Mouse (Mus musculus): Measurements from ENCODE around the gene Ttc38. TPM values are rescaled to one million over a fixed set of nuclear protein-coding genes. Genes with fewer than 3 reads are reported as not detected.
A peak's percentile ranks its signal among the peaks of the same experiment; 100 is the strongest.

The Ttc38 gene
- polyA plus RNA-seq (2016; fragmentation: Nextera tagmentation; extraction: Ambion mirVana), result 2.2 and 2.3 TPM in 2 replicates

DNA sequence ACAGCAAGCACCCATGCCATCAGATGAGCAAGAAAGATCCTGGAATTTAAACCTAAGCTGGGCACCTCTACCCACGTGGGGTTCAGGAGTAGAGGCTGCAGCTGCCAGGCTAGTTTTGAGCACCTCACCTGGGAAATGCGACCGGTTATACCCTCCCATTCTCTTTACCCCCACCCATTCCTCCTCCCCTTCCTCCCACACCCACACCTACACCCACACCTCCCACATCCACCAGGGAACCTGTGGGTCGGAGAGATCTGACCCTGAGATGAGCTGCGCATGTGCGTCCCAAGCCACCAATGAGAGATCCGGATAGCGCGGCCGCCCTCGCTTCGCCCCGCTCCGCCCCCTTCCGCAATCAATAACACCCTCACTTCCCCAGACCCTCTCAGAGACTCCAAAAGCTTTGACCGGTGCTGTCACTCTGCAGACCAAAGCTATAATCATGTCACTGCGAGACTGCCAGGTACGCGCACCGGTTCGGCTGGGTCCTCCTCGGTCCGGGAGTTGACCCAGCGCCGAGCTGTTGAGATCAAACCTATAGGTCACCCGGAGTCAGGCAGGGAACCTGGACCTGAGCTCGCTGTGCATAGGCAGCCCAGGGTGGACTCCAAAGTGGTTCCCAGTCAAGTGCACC is at the start of gene Ttc38:
Gene Ttc38, plus strand, starts transcription at position 353 of the 637 bp plus-strand sequence.
- Histone ChIP-seq H3K4me3 (peak within 1 kb of the TSS; percentile 64), H3K36me3 (no peaks in the 10 kb centered on the region), H3K4me1 (peaks cover 14% of the 10 kb centered on the region), H3K9me3 (replicated peaks) (0 out of 2 replicates have a peak, but pooled peaks cover 4% of the 10 kb centered on the region), H3K27ac (replicated peaks) (peak within 1 kb of the TSS; percentile 78), H3K27me3 (ENCODE audit: low read depth, poor library complexity, severe bottlenecking) (no peaks in the 10 kb centered on the region)
- DNase-seq (ENCODE audit: low spot score), result peak; percentile 78
- 2% methylated on average over 27 of the region's 27 CpGs for WGBS

DNA sequence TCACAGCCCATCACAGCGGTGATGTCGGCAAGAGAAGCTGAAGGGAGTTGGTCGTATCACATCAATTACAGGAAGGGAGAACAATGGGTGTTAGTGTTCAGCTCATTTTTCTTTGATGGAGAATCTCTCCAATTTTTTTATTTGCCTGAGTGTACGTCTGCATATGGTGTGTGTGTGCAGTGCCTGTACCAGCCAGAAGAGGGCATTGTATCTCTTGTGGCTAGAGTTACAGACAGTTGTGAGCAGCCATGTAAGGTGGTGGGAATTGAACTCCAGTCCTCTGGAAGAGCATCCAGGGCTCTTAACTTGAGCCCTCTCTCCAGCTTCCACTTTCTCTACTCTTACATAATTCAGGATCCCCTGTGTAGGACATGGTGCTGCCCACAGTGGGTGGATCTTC is 49.0 kb upstream of the Ttc38 start:
- DNase-seq (ENCODE audit: low spot score), result no peak
- Histone ChIP-seq H3K27me3 (ENCODE audit: low read depth, poor library complexity, severe bottlenecking) (no peaks in the 10 kb centered on the region), H3K4me1 (no peaks in the 10 kb centered on the region), H3K27ac (replicated peaks) (no peak overlapping the region), H3K9me3 (replicated peaks) (0 out of 2 replicates have a peak, but pooled peaks cover 2% of the 10 kb centered on the region), H3K4me3 (no peak overlapping the region), H3K36me3 (no peaks in the 10 kb centered on the region)
- 91% methylated on average over 4 of the region's 4 CpGs for WGBS

DNA sequence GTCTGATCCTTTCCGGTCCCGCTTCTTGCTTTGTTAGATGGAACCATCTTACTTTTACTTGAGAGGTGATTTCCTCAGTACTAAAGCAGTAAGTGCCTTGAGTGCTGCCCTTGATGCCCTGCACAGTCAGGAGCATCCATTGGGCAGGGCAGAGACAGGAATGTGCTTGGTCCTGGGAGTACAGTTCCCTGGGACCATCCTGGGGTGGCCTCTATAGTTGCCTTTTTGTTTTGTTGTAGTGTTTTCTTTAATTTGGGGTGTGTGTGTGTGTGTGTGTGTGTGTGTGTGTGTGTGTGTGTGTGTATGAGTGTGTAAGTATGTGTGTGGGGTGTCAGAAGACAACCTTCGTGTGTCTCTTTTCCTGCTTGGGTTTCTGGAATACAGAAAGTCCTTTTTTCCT is 47.8 kb upstream of the Ttc38 start:
- Histone ChIP-seq H3K4me3 (no peak overlapping the region), H3K27me3 (ENCODE audit: low read depth, poor library complexity, severe bottlenecking) (no peaks in the 10 kb centered on the region), H3K9me3 (replicated peaks) (0 out of 2 replicates have a peak, but pooled peaks cover 2% of the 10 kb centered on the region), H3K27ac (replicated peaks) (no peak overlapping the region), H3K36me3 (no peaks in the 10 kb centered on the region), H3K4me1 (no peaks in the 10 kb centered on the region)
- DNase-seq (ENCODE audit: low spot score), result no peak
- 86% methylated on average over 3 of the region's 3 CpGs for WGBS

DNA sequence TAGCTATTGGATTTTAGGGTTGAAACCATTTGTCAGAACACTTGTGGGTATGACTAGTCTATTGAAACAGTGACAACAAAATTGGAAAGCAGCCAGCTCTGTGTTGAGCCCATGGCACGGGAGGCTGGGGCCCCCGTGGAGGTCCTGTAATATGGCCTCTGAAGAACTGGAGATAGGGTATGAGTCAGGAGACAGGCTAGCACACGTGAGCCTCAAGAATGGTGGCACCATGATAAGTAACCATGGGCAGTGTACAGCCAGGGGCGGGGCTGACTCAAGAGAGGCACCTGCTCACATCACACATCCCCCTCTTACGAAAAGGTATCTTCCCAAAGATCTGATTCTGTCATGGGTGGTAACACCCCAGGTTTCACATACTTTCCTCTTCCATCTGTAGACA is 45.4 kb upstream of the Ttc38 start:
- no peaks in the 10 kb centered on the region for H3K27me3 ChIP-seq (ENCODE audit: low read depth, poor library complexity, severe bottlenecking)
- no peaks in the 10 kb centered on the region for H3K36me3 ChIP-seq
- no peaks in the 10 kb centered on the region for H3K4me1 ChIP-seq
- 0 out of 2 replicates have a peak, but pooled peaks cover 2% of the 10 kb centered on the region for H3K9me3 ChIP-seq (replicated peaks)
- WGBS, result 83% methylated on average over 5 of the region's 5 CpGs
- no peak overlapping the region for H3K4me3 ChIP-seq
- no peak overlapping the region for H3K27ac ChIP-seq (replicated peaks)
- DNase-seq (ENCODE audit: low spot score), result no peak

DNA sequence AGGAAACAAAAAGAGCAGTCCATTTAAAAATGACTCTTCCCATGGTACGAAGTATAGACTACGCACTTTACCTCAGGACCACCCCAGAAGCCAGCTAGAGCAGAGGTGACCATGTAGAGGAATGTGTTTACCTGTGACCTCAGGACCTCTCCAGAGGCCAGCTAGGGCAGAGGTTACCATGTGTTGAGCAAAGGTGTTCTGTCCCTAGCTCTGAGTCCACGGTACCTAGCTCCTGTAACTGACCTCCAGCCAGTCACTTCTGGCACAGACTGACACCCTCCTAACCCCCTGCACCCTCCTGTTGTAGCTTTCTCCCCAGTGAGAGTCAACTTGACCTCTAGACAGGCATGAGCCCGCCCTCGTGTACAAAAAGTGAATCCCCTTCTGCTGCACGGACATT is 44.6 kb upstream of the Ttc38 start:
- 0 out of 2 replicates have a peak, but pooled peaks cover 2% of the 10 kb centered on the region for H3K9me3 ChIP-seq (replicated peaks)
- no peaks in the 10 kb centered on the region for H3K36me3 ChIP-seq
- no peak overlapping the region for H3K27ac ChIP-seq (replicated peaks)
- 94% methylated on average over 6 of the region's 6 CpGs for WGBS
- no peaks in the 10 kb centered on the region for H3K4me1 ChIP-seq
- no peak for DNase-seq (ENCODE audit: low spot score)
- H3K27me3 ChIP-seq (ENCODE audit: low read depth, poor library complexity, severe bottlenecking), result no peaks in the 10 kb centered on the region
- no peak overlapping the region for H3K4me3 ChIP-seq

DNA sequence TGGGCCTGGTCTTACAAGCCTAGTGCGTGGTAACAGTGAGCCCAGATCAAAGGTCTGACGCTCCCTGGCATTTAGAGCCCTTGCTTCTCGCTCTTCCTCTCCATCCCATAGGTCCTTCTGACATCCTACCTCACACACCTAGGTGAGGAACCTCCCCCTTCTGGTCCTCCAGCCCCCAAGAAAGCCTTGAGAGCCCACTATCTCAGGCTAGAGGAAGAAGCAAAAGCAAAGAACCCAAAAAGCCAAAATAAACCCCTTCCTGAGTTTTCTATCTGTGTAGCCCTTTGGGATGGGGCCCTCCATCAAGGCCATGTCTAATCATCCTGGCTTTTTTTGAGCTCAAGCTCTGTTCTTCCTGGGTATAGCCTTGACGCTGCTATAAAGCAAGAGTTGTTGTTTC is 44.1 kb upstream of the Ttc38 start:
- Histone ChIP-seq H3K4me1 (no peaks in the 10 kb centered on the region), H3K4me3 (no peak overlapping the region), H3K27me3 (ENCODE audit: low read depth, poor library complexity, severe bottlenecking) (no peaks in the 10 kb centered on the region), H3K9me3 (replicated peaks) (0 out of 2 replicates have a peak, but pooled peaks cover 2% of the 10 kb centered on the region), H3K36me3 (no peaks in the 10 kb centered on the region), H3K27ac (replicated peaks) (no peak overlapping the region)
- no peak for DNase-seq (ENCODE audit: low spot score)
- WGBS, result 93% methylated on average over 4 of the region's 4 CpGs

DNA sequence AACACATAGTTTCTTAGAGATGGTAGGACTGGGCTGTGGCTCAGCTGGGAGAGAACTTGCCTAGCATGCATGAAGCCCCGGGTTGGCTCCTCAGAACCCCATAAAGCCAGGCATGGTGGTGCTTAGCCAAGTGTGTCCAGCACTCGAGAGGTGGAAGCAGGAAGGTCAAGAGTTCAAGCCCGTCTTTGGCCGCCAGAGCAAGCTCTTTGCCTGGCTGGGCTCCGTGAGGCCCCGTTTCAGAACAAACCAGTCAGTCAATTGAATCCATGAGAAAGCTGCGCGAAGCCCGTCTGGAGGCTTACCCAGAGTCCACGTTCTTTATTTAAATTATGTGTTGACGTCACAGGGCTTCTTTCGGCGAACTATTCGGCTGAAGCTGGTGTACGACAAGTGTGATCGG is 43.5 kb upstream of the Ttc38 start:
- Histone ChIP-seq H3K4me3 (no peak overlapping the region), H3K36me3 (no peaks in the 10 kb centered on the region), H3K9me3 (replicated peaks) (no peaks in the 10 kb centered on the region), H3K27me3 (ENCODE audit: low read depth, poor library complexity, severe bottlenecking) (no peaks in the 10 kb centered on the region), H3K27ac (replicated peaks) (no peak overlapping the region), H3K4me1 (no peaks in the 10 kb centered on the region)
- DNase-seq (ENCODE audit: low spot score), result no peak
- WGBS, result 76% methylated on average over 16 of the region's 16 CpGs

DNA sequence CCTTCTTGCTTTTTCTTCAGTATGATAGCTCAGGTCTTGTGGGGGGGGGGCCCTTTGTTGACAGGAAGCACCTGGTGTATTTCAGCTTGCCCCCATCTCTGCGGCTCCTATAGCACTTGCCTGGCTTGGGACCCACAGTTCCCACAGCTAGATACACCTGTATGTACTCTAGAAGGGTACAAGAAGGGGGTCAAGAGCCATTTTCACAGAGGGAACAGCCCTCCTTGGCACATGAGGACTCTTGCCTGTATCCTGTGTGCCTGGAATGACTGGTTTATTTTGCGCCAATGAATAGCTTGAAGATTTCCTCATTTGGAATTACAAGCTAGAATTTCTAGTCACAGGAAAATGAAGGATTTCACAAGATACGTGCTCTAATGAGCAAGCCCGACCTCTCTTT is 40.7 kb upstream of the Ttc38 start:
- no peaks in the 10 kb centered on the region for H3K9me3 ChIP-seq (replicated peaks)
- H3K4me1 ChIP-seq, result no peaks in the 10 kb centered on the region
- no peak overlapping the region for H3K27ac ChIP-seq (replicated peaks)
- DNase-seq (ENCODE audit: low spot score), result no peak
- no peaks in the 10 kb centered on the region for H3K36me3 ChIP-seq
- 87% methylated on average over 4 of the region's 4 CpGs for WGBS
- H3K27me3 ChIP-seq (ENCODE audit: low read depth, poor library complexity, severe bottlenecking), result no peaks in the 10 kb centered on the region
- no peak overlapping the region for H3K4me3 ChIP-seq

DNA sequence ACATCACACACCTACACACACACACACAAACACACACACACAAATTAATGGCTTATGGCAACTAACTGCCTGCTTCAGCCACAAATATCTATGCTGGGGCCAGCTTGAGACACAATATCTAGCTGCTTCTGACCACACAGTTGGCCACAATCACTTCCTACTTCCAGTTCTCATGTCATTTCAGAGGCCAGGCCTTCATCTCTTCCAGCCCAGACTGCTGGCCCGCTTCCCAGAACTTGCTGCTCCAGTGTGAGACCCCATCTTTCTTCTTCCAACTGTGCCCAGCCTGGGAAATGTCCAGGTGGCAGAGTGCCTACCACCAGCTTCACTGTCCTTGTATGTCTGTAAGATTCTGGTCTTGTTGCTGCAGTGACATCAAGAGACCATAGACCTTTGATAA is 39.3 kb upstream of the Ttc38 start:
- Histone ChIP-seq H3K36me3 (no peaks in the 10 kb centered on the region), H3K9me3 (replicated peaks) (no peaks in the 10 kb centered on the region), H3K27ac (replicated peaks) (no peak overlapping the region), H3K4me1 (no peaks in the 10 kb centered on the region), H3K27me3 (ENCODE audit: low read depth, poor library complexity, severe bottlenecking) (no peaks in the 10 kb centered on the region), H3K4me3 (no peak overlapping the region)
- WGBS, result 89% methylated on average over 1 of the region's 1 CpGs
- DNase-seq (ENCODE audit: low spot score), result no peak

DNA sequence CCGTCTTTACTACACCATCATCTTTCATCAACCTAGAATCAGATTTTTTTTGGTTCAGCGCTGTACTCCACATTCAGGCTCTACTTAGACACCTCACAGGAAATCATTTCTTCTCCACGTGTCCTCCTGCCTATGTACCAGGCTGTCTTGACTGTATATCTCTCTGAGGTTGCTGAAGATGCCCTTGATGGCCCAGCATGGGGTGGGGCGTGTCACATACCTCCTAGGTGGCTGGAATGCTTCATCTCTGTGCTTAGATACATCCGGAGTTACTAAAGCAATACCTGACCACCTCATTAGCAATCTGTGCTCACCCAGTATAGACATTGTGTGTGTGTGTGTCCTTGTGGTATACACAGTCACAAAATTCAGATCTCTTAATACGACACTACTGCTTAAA is 36.6 kb upstream of the Ttc38 start:
- no peaks in the 10 kb centered on the region for H3K4me1 ChIP-seq
- 84% methylated on average over 6 of the region's 6 CpGs for WGBS
- H3K27me3 ChIP-seq (ENCODE audit: low read depth, poor library complexity, severe bottlenecking), result no peaks in the 10 kb centered on the region
- no peak overlapping the region for H3K4me3 ChIP-seq
- H3K27ac ChIP-seq (replicated peaks), result no peak overlapping the region
- no peak for DNase-seq (ENCODE audit: low spot score)
- H3K36me3 ChIP-seq, result no peaks in the 10 kb centered on the region
- no peaks in the 10 kb centered on the region for H3K9me3 ChIP-seq (replicated peaks)

DNA sequence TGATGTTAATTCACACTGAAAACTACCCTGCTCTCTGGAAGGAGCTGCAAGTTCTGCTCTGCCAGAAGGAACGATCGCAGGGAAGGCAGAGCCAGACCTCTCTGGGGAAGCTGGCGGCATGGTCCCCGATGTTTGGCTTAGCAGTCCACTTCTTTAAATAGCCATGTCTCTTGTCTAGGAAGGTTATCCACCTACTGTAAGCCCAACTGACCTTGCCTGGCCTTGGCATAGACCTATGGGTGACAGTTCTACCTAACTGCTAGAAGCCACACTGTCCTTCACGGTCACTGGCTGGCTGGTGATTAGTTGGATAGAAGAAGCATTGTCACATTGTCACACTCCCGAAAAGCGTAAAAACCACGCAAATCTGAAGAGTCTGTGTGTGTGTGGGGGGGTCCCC is 33.4 kb upstream of the Ttc38 start:
- Histone ChIP-seq H3K9me3 (replicated peaks) (no peaks in the 10 kb centered on the region), H3K4me1 (no peaks in the 10 kb centered on the region), H3K27me3 (ENCODE audit: low read depth, poor library complexity, severe bottlenecking) (no peaks in the 10 kb centered on the region), H3K4me3 (no peak overlapping the region), H3K36me3 (no peaks in the 10 kb centered on the region), H3K27ac (replicated peaks) (no peak overlapping the region)
- no peak for DNase-seq (ENCODE audit: low spot score)
- 91% methylated on average over 8 of the region's 8 CpGs for WGBS

DNA sequence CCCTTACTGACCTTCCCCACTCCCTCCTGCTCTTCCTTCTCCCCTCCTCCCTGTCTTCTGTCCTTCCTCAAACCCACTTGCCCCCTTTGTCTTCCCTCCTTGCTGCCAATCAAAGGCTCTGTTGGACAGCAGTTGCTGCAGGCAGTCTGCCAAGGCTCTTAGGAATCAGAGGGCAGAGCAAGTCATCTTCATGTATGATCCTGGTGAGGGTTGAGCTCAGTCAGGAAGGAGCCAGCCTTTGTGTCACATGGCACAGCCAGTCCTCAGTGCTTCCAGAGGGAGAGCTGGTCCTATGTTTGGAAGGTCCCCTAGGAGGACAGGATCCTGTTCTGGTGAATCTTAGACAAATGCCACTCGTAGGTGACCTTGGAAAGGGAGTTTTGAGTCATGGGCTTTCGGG is 29.2 kb upstream of the Ttc38 start:
- no peaks in the 10 kb centered on the region for H3K36me3 ChIP-seq
- no peaks in the 10 kb centered on the region for H3K27me3 ChIP-seq (ENCODE audit: low read depth, poor library complexity, severe bottlenecking)
- no peak overlapping the region for H3K27ac ChIP-seq (replicated peaks)
- no peak overlapping the region for H3K4me3 ChIP-seq
- H3K4me1 ChIP-seq, result no peaks in the 10 kb centered on the region
- H3K9me3 ChIP-seq (replicated peaks), result no peaks in the 10 kb centered on the region
- 82% methylated on average over 2 of the region's 2 CpGs for WGBS
- DNase-seq (ENCODE audit: low spot score), result no peak

DNA sequence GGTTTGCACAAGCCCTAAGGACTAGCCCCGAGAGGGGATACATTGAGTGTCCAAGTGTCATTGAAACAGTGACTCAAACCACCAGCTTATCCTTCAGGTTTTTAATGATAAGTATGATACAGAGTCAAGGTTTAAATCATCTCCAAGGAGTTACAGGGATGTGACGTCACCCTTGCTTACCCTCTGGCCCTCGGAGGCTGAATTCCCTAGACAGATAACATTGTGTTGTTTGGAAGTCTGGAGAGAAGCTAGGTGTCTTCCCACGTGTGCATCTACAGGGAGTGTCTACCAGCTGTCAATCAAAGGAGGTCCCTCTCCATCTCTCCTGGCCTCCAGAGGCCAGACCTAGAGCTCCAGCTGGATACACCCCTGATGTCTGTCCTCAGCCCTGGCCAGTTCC is 25.2 kb upstream of the Ttc38 start:
- no peaks in the 10 kb centered on the region for H3K9me3 ChIP-seq (replicated peaks)
- H3K4me1 ChIP-seq, result peaks cover 23% of the 10 kb centered on the region
- DNase-seq (ENCODE audit: low spot score), result no peak
- WGBS, result 81% methylated on average over 4 of the region's 4 CpGs
- no peaks in the 10 kb centered on the region for H3K36me3 ChIP-seq
- H3K27ac ChIP-seq (replicated peaks), result no peak overlapping the region
- no peaks in the 10 kb centered on the region for H3K27me3 ChIP-seq (ENCODE audit: low read depth, poor library complexity, severe bottlenecking)
- H3K4me3 ChIP-seq, result no peak overlapping the region

DNA sequence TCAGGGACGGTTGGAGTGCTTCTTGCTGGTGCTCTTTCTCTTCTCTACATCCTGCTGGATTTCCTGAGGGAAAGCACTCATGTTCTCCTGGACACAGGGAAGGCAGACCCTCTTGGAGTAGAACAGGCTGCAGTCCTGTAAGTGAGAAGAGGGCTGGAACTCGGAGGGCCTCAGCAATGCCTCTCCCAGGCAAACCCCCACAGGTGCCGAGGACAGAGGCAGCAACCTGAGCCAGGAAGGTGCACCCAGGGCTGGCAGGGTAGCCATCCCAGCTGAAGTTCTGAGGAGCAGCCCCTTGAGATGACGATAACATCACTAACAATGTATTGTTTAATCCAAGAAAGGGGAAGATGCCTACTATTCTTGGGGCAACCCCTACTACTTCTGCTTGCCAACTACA is 24.7 kb upstream of the Ttc38 start:
- 79% methylated on average over 4 of the region's 4 CpGs for WGBS
- Histone ChIP-seq H3K4me1 (peaks cover 27% of the 10 kb centered on the region), H3K36me3 (no peaks in the 10 kb centered on the region), H3K9me3 (replicated peaks) (no peaks in the 10 kb centered on the region), H3K27me3 (ENCODE audit: low read depth, poor library complexity, severe bottlenecking) (no peaks in the 10 kb centered on the region), H3K4me3 (no peak overlapping the region), H3K27ac (replicated peaks) (no peak overlapping the region)
- no peak for DNase-seq (ENCODE audit: low spot score)
